Mouse (Mus musculus) kidney, embryonic 15.5 days (tissue): ENCODE measurements around the gene Lrrc36. TPM values are rescaled to one million over a fixed set of nuclear protein-coding genes. Genes with fewer than 3 reads are reported as not detected.

Source experiments
- ATAC-seq: fragments of 200-750 bp; cut with Nextera tagmentation; replicated peaks from 2 replicates; pipeline ENCODE4 v1.8.0; 2017; ENCODE audit warnings: moderate TSS enrichment; ENCODE audit not compliant: low FRiP score
- H3K27ac ChIP-seq: fragments of 300-500 bp; sonication (generic); 2 replicates; pipeline ENCODE4 v1.5.1; 2015; ENCODE audit warnings: mild to moderate bottlenecking, inconsistent platforms
- H3K27me3 ChIP-seq: fragments of 300-500 bp; sonication (generic); 2 replicates; pipeline ENCODE4 v1.6.1; 2015; ENCODE audit warnings: inconsistent platforms
- H3K36me3 ChIP-seq: fragments of 300-500 bp; sonication (generic); 2 replicates; pipeline ENCODE4 v1.6.1; 2015; ENCODE audit warnings: inconsistent platforms
- H3K4me1 ChIP-seq: fragments of 300-500 bp; sonication (generic); 2 replicates; pipeline ENCODE4 v1.6.1; 2015; ENCODE audit warnings: inconsistent platforms
- H3K4me2 ChIP-seq: fragments of 300-500 bp; sonication (generic); 2 replicates; pipeline ENCODE4 v1.6.1; 2015; ENCODE audit warnings: moderate library complexity, mild to moderate bottlenecking, inconsistent platforms
- H3K4me3 ChIP-seq: fragments of 300-500 bp; sonication (generic); replicated peaks from 2 replicates; pipeline ENCODE4 v1.5.1; 2015; ENCODE audit warnings: mild to moderate bottlenecking, inconsistent platforms
- H3K9ac ChIP-seq: fragments of 300-500 bp; sonication (generic); 2 replicates; pipeline ENCODE4 v1.6.1; 2015; ENCODE audit warnings: mild to moderate bottlenecking, inconsistent platforms
- H3K9me3 ChIP-seq: fragments of 300-500 bp; sonication (generic); replicated peaks from 2 replicates; pipeline ENCODE4 v1.6.1; 2016; ENCODE audit warnings: inconsistent platforms
- WGBS: fragments of 180-500 bp; shearing (Covaris S2); methylation state at CpG from one replicate; pipeline ENCODE4 v1.1.7; 2015; ENCODE audit warnings: mixed read lengths; 5-methylcytosine and 5-hydroxymethylcytosine counted together
- polyA plus RNA-seq: library from polyadenylated mRNA; unstranded; fragments of >200 nt; fragmentation: Nextera tagmentation; extraction: Ambion mirVana; gene quantifications from 2 replicates; pipeline ENCODE4 v1.2.1, GENCODE M21; 2015

Lrrc36 gene
- polyA plus RNA-seq, 1 experiment from 2014 or later, result 0.18 TPM

DNA sequence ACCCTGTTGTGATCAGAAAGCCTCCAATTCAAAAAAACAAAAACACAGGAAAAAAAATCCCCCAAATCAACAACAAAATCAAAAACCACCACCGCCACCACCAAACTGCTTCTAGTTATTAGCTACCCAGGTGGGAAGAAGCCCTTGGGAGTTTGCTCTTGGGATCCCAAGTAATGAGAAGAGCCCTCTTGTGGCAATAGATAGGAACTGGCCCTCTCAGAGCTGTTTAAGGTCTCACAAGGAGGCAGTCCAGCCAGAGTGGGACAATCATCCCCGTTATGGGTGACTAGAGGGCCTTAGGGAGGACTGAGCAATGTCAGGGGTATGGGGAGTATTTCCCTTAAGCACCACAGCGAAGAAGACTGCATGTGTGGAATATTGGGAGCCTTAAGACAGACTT lies 15.6 kb upstream of the Lrrc36 start:
- no peak overlapping the region for H3K4me2 ChIP-seq
- no peak overlapping the region for H3K27ac ChIP-seq
- no peaks in the 10 kb centered on the region for H3K9me3 ChIP-seq
- WGBS, result 26% methylated on average over 3 of the region's 3 CpGs
- no peak for ATAC-seq
- no peaks in the 10 kb centered on the region for H3K36me3 ChIP-seq
- H3K4me1 ChIP-seq, result 0 out of 2 replicates have a peak, but pooled peaks cover 3% of the 10 kb centered on the region
- H3K4me3 ChIP-seq, result no peak overlapping the region
- H3K9ac ChIP-seq, result no peak overlapping the region
- H3K27me3 ChIP-seq, result no peaks in the 10 kb centered on the region

GRCm38 (mm10) chr8:105400016-105400415 lies 13.4 kb upstream of the Lrrc36 start:
- Histone ChIP-seq H3K4me2 (no peak overlapping the region), H3K9me3 (no peaks in the 10 kb centered on the region), H3K4me3 (no peak overlapping the region), H3K27me3 (no peaks in the 10 kb centered on the region), H3K4me1 (0 out of 2 replicates have a peak, but pooled peaks cover 3% of the 10 kb centered on the region), H3K36me3 (no peaks in the 10 kb centered on the region), H3K27ac (no peak overlapping the region), H3K9ac (no peak overlapping the region)
- ATAC-seq, result no peak
- 90% methylated on average over 5 of the region's 5 CpGs for WGBS

DNA sequence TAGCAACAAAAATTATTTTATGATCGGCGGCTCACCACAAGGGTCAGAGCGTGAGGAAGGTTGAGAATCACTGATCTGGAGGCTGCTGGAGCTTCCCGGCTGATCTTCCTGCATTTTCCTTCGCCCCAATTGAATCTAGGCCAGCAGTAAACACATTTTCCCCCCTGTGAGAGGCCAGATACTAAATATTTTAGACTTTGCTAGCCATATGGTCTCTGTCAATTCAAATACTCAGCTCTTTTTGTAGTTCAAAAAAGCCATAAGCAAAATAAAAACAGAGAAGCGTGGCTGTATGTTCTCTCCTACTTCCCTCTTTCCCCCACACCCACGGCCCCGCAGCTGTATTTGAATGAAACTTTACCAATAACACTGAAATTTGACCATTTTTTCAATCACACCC lies 9.9 kb upstream of the Lrrc36 start:
- 73% methylated on average over 8 of the region's 8 CpGs for WGBS
- Histone ChIP-seq H3K27me3 (no peaks in the 10 kb centered on the region), H3K4me2 (no peak overlapping the region), H3K27ac (0 out of 2 replicates have a peak overlapping the region, but pooled peaks have one; percentile 20), H3K4me3 (no peak overlapping the region), H3K9me3 (no peaks in the 10 kb centered on the region), H3K4me1 (0 out of 2 replicates have a peak, but pooled peaks cover 6% of the 10 kb centered on the region), H3K9ac (no peak overlapping the region), H3K36me3 (no peaks in the 10 kb centered on the region)
- ATAC-seq, result no peak

DNA sequence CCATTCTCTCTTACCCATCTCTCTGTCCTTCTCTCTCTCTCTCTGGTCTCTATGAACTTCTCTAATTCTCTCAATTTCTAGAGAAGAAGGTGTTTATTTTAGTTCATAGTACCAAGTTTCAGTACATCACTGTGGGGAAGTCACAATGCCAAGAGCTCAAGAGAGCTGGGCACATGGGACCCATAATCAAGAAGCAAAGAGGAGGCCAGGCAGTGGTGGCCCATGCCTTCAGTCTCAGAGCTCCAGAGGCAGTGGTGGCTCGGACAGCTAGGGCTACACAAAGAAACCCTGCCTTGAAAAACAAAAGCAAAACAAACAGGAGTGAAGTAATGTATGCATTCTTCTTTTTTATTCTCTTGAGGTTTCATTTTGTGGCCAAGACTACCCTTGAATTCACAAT lies 8.9 kb upstream of the Lrrc36 start:
- Histone ChIP-seq H3K4me3 (no peak overlapping the region), H3K4me2 (no peak overlapping the region), H3K27me3 (no peaks in the 10 kb centered on the region), H3K27ac (no peak overlapping the region), H3K4me1 (0 out of 2 replicates have a peak, but pooled peaks cover 6% of the 10 kb centered on the region), H3K36me3 (no peaks in the 10 kb centered on the region), H3K9me3 (no peaks in the 10 kb centered on the region), H3K9ac (no peak overlapping the region)
- 83% methylated on average over 1 of the region's 1 CpGs for WGBS
- no peak for ATAC-seq

DNA sequence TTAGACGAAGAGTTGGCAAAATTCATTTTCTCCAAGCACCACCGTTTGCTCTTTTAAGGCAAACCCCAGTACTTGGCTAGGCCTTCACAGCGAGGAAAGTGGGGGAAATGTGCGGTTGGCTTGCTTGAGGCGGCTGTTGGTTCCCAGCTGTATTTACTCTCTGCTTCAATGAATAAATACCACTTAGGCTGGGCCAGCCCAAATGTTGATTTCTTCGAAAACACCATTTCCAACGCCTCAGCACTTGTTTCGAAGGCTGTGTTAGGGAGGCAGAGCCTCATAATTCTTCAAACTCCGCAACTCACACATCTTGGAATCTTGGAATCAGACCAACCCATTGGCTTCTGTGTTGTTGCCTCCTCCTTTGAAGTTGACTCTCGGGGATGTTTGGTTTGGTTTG lies 7.0 kb upstream of the Lrrc36 start:
- no peak overlapping the region for H3K4me2 ChIP-seq
- H3K4me1 ChIP-seq, result 0 out of 2 replicates have a peak, but pooled peaks cover 6% of the 10 kb centered on the region
- peak overlapping the region; percentile 39; the same call in 1 of the 2 replicates for H3K27ac ChIP-seq
- no peak overlapping the region for H3K4me3 ChIP-seq
- no peaks in the 10 kb centered on the region for H3K36me3 ChIP-seq
- WGBS, result 61% methylated on average over 10 of the region's 10 CpGs
- H3K27me3 ChIP-seq, result no peaks in the 10 kb centered on the region
- H3K9me3 ChIP-seq, result no peaks in the 10 kb centered on the region
- no peak overlapping the region for H3K9ac ChIP-seq
- no peak for ATAC-seq

DNA sequence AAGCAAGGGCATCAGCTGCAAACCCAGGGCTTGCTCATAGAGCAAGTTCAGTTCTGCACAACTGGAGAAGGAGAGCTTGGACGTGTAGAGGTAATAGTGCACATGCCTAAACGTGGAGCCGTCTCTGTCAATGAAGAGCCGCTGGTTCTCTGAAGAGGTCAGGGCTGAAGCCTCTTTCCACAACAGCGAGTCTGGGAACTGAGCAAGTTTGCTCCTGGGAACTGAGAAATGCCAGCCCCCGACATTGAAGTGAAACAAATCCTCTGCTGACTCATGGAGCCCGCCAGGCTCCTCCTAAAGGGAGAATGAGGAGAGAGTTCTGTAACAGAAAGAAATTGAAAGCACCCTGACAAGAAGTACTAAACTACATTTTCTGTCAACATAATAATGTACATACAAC lies 5.0 kb upstream of the Lrrc36 start:
- no peak overlapping the region for H3K4me2 ChIP-seq
- H3K9ac ChIP-seq, result no peak overlapping the region
- no peak overlapping the region for H3K4me3 ChIP-seq
- H3K9me3 ChIP-seq, result no peaks in the 10 kb centered on the region
- WGBS, result 58% methylated on average over 7 of the region's 7 CpGs
- H3K36me3 ChIP-seq, result no peaks in the 10 kb centered on the region
- H3K4me1 ChIP-seq, result peaks cover 9% of the 10 kb centered on the region
- H3K27ac ChIP-seq, result no peak overlapping the region
- peaks cover 15% of the 10 kb centered on the region for H3K27me3 ChIP-seq
- ATAC-seq, result no peak

DNA sequence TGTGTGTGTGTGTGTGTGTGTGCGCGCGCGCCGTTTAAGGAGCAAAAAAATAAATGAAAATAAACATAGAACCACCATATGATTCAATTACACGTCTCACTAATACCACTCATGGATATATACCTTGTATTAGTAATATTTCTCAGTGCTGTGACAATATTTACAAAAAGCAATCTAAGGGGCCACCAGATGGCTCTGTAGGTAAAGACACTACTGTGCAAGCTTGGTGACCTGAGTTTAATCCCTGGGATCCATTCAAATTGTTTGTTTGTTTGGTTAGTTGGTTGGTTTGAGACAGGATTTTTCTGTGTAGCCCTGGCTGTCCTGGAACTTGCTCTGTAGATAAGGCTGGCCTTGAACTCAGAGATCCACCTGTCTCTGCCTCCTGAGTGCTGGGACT lies 3.4 kb upstream of the Lrrc36 start:
- Histone ChIP-seq H3K4me3 (no peak overlapping the region), H3K4me1 (peaks cover 15% of the 10 kb centered on the region), H3K36me3 (no peaks in the 10 kb centered on the region), H3K9ac (no peak overlapping the region), H3K9me3 (no peaks in the 10 kb centered on the region), H3K4me2 (no peak overlapping the region), H3K27ac (no peak overlapping the region), H3K27me3 (peaks cover 31% of the 10 kb centered on the region)
- 95% methylated on average over 6 of the region's 6 CpGs for WGBS
- ATAC-seq, result no peak

DNA sequence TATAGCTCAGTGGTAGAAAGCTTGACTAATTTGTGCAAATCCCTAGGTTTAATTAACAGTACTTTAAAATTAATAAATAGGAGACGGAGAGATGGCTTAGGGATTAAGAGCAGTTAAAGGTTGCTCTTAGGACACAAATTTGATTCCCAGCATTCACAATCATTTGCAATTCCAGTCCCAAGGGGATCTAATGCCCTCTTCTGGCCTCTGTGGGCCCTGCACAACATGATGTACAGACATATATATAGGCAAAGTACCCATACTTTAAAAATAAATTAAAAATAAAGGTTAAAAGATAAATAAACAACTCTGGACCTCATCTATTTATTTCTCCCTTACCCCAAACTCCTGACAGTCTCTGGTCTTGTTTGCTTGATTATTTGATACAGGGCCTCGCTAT lies 5.6 kb downstream of the Lrrc36 start:
- no peak overlapping the region for H3K4me2 ChIP-seq
- H3K27ac ChIP-seq, result no peak overlapping the region
- no peak overlapping the region for H3K9ac ChIP-seq
- H3K4me1 ChIP-seq, result no peaks in the 10 kb centered on the region
- 90% methylated on average over 2 of the region's 2 CpGs for WGBS
- H3K27me3 ChIP-seq, result peaks cover 18% of the 10 kb centered on the region
- no peak overlapping the region for H3K4me3 ChIP-seq
- no peaks in the 10 kb centered on the region for H3K36me3 ChIP-seq
- H3K9me3 ChIP-seq, result no peaks in the 10 kb centered on the region
- no peak for ATAC-seq

GRCm38 (mm10) chr8:105419800-105420199 lies 6.4 kb downstream of the Lrrc36 start:
- ATAC-seq, result no peak

GRCm38 (mm10) chr8:105422006-105422405 lies 8.6 kb downstream of the Lrrc36 start:
- no peaks in the 10 kb centered on the region for H3K4me1 ChIP-seq
- H3K27me3 ChIP-seq, result no peaks in the 10 kb centered on the region
- WGBS, result 79% methylated on average over 1 of the region's 1 CpGs

More at GRCm38 (mm10) chr8:105419800-105420199, 6.4 kb downstream of the Lrrc36 start:
- H3K27me3 ChIP-seq, result peaks cover 10% of the 10 kb centered on the region; the same call in 1 of the 2 replicates
- H3K4me3 ChIP-seq, result no peak overlapping the region
- H3K9me3 ChIP-seq, result no peaks in the 10 kb centered on the region
- H3K4me1 ChIP-seq, result no peaks in the 10 kb centered on the region
- no peak overlapping the region for H3K9ac ChIP-seq
- 88% methylated on average over 4 of the region's 4 CpGs for WGBS
- H3K4me2 ChIP-seq, result no peak overlapping the region
- H3K36me3 ChIP-seq, result no peaks in the 10 kb centered on the region
- no peak overlapping the region for H3K27ac ChIP-seq

DNA sequence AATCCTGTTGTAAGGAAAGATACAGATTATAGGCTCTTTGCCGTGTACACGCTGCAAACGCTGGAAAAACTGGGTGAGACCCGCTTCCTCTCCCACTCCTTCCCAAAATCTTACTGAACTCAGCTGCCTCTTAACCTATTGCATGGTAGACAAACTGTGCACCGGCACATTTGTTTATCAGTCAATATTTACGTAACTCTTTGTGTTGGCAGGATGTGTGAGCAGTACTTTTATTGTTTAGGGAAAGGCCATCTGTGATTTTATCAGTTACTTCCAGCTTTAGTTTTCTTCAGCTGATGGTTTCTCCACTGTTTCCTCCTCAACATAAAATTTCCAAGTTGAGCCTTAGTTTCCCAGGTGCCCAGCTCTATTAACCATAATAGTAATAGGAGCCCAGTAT lies 13.5 kb downstream of the Lrrc36 start:
- Histone ChIP-seq H3K4me1 (no peaks in the 10 kb centered on the region), H3K4me3 (no peak overlapping the region), H3K36me3 (no peaks in the 10 kb centered on the region), H3K9ac (no peak overlapping the region), H3K4me2 (no peak overlapping the region), H3K27ac (no peak overlapping the region), H3K9me3 (no peaks in the 10 kb centered on the region), H3K27me3 (no peaks in the 10 kb centered on the region)
- no peak for ATAC-seq
- 74% methylated on average over 6 of the region's 6 CpGs for WGBS

More at GRCm38 (mm10) chr8:105422006-105422405, 8.6 kb downstream of the Lrrc36 start:
- H3K27ac ChIP-seq, result no peak overlapping the region
- no peak overlapping the region for H3K4me2 ChIP-seq
- no peaks in the 10 kb centered on the region for H3K9me3 ChIP-seq
- H3K36me3 ChIP-seq, result no peaks in the 10 kb centered on the region
- no peak overlapping the region for H3K4me3 ChIP-seq
- H3K9ac ChIP-seq, result no peak overlapping the region
- ATAC-seq, result no peak

DNA sequence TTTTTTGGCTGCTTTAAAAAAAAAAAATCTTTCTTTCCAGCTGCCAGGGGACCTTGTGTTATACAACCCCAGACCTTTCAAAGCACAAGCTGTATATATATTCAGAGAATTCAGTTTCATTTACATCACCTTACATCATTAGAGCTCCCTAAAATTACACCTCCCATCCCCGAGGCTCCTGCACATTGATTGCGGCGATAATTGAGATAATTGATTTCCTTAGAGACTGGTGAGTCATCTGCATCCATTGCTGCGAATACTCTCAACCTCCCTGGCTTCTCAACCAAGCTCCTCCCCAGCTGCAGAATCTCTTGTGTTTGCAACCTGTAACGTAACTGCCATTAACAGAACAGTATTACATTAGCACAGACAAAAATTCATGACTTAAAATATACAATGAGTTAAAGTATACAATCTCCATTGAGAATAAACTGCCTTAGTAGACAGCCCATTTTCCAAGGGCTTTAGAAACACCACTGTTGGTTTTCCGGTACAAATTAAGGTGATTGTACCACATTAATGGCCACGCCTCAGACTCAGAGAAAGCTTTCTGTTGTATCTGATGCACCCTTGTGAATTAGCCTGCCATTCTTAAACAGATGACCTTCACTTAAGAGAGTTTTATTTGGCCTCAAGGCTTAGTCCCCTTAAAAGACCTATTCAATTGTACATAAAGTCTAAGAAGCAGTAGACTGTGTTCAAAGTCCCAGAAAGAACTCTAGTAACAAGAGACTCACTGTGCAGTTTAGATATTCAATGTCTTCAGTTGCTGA lies 18.6 kb downstream of the Lrrc36 start:
- no peaks in the 10 kb centered on the region for H3K36me3 ChIP-seq
- no peaks in the 10 kb centered on the region for H3K9me3 ChIP-seq
- WGBS, result 67% methylated on average over 7 of the region's 7 CpGs
- H3K4me2 ChIP-seq, result no peak overlapping the region
- no peak overlapping the region for H3K27ac ChIP-seq
- no peak overlapping the region for H3K4me3 ChIP-seq
- no peaks in the 10 kb centered on the region for H3K27me3 ChIP-seq
- H3K9ac ChIP-seq, result no peak overlapping the region
- ATAC-seq, result no peak
- H3K4me1 ChIP-seq, result 0 out of 2 replicates have a peak, but pooled peaks cover 4% of the 10 kb centered on the region
